Mouse (Mus musculus) splenic B cell, adult 2 months (primary cell): ENCODE measurements at regions not wholly inside any gene's neighbourhood (a gene's known extent, or its start where the extent isn't known, plus 50 kb on each side); places are given as distances from the start of the nearest gene placed in this dataset.
A peak's percentile ranks its signal among the peaks of the same experiment; 100 is the strongest.

ENCODE experiments used
- DNase-seq: peaks from one replicate; pipeline ENCODE4 v3.0.0-alpha.2; 2011; ENCODE audit warnings: low read depth, low spot score
- H3K27me3 ChIP-seq: 2 replicates; pipeline ENCODE4 v1.6.1; 2012; ENCODE audit warnings: mild to moderate bottlenecking, low read length, moderate library complexity, mixed read lengths; ENCODE audit not compliant: control insufficient read depth, poor library complexity, insufficient read depth, severe bottlenecking
- H3K36me3 ChIP-seq: 2 replicates; pipeline ENCODE4 v1.6.1; 2012; ENCODE audit warnings: mild to moderate bottlenecking, low read length, moderate library complexity, mixed read lengths; ENCODE audit not compliant: control insufficient read depth, poor library complexity, insufficient read depth, severe bottlenecking

DNA sequence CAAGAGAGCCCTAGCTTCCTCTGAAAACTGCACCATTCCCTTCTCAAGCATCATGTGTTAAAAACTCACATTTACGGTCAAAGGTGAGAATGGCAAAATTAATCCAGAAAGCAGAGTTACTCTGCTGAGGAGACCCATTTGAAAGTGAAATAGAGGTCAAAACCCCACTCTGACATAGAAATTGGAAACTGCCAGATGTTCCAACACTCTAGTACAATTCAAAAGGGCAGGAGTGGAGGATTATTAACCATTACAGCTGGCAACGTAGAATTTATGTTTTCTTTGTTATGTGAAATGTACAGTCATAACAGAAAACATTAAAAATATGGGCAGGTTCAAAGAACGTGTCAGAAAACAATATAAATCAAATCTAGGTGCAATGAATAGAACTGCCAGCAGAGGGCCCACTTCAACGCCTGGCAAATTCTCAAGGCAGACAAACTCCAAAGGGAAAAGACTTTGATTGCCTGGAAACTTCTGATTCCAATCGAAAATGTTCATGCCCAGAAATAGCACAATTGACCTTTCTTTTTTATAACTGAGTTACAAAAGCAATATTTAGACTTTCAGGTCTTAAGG lies 54.2 kb upstream of the Rfpl4b start:
- no peaks in the 10 kb centered on the region for H3K36me3 ChIP-seq
- no peaks in the 10 kb centered on the region for H3K27me3 ChIP-seq
- DNase-seq = peak; percentile 41

DNA sequence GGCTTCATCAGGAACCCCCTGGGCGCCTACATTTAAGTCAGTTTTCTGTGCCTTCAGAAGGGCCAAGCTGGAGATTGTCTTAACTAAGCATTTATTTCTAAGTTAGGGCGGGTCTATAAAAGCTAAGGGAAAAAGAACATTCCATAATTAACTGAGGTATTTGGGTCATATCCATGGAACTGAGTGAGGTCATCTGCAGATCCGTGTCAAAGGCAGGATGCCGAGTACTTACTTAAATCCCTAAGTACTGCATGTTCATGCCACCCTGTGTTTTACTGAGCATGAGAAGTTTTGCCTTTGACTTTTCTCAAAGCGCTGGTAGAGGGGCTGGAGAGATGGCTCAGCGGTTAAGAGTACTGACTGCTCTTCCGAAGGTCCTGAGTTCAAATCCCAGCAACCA lies 57.7 kb upstream of the Rfpl4b start:
- Histone ChIP-seq H3K36me3 (no peaks in the 10 kb centered on the region), H3K27me3 (no peaks in the 10 kb centered on the region)
- no peak for DNase-seq

DNA sequence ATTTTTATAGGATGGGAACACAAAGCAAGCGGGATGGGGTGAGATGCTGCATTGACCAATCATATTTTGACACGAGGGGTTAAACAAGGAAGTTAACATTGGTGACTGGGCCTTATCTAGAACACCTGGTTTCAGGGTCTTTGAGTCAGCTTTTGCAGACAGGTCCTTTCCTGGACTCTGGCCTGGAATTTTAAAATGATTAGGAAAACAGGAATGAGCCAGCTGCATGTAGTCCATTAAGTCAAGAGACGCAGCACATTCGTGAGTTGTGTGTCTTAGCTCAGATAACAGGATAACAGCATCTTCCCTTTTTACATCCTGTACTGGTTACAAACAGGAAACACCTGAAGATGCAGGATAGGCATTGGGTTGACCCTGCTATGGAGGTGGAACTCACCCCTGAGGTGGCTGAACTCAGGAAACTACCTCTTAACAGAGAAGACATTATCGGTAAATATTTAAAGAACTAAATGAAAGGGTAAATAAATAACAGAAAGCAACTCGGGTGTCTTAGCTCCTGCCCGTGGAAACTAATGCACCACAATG lies 59.1 kb upstream of the Rfpl4b start:
- DNase-seq = peak; percentile 22
- no peaks in the 10 kb centered on the region for H3K27me3 ChIP-seq

DNA sequence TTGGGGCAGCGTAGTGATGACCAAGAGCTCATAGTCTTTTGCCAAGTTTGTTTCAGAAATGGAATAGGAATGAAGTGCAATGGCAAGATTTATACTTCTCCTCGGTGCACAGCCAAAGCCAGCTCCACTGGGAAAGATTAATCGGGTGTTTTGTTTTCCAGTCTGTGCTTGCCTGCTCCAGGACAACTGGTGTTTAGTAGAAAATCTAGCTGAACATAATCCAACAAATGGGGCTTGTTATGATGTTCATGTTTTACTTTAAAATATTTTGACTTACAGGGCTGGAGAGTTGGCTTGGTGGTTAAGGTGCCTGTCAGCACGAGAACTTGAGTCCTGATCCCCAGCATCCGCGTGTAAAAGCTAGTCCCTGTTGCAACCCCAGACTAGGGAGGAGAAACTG lies 60.6 kb upstream of the Rfpl4b start:
- H3K36me3 ChIP-seq = no peaks in the 10 kb centered on the region
- H3K27me3 ChIP-seq = no peaks in the 10 kb centered on the region
- no peak for DNase-seq

More for the DNA sequence above, 59.1 kb upstream of the Rfpl4b start:
- no peaks in the 10 kb centered on the region for H3K36me3 ChIP-seq

DNA sequence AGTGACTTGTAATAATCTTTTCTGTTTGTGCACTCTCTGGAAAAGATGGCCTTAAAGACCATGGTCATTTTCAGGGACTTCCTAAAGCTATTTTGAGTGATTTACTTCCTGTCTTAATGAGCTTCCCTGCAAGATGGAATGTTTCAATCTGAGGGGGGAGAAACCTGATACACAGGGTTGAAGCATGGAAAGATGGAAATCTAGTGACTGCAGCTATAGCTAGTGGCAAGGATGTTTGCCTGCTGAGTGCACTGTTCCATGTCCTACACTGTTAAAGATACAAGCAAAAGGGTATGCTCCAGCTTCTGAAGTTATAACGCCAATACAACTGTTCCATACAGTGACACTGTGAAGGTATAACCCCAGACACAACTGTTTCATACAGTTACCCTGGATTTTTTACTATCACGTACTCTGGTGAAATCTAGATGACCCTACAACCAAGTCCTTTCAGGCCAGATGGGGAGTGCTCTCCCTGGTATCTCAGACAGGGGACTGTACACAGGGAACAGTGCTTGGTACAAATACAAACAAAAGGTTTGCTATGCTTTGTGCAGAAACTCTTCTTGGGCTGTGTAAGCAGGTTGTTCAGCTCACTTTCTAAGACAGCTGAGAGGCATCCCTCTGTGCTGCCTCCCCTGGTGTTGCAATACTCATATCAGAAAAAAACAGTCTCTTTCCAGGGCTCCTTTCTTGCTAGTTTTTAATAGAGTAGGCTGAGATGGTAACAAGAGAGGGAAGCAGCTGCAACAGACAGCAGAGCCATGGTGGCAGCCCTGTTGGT lies 62.4 kb upstream of the Rfpl4b start:
- Histone ChIP-seq H3K27me3 (no peaks in the 10 kb centered on the region), H3K36me3 (no peaks in the 10 kb centered on the region)
- DNase-seq = no peak

DNA sequence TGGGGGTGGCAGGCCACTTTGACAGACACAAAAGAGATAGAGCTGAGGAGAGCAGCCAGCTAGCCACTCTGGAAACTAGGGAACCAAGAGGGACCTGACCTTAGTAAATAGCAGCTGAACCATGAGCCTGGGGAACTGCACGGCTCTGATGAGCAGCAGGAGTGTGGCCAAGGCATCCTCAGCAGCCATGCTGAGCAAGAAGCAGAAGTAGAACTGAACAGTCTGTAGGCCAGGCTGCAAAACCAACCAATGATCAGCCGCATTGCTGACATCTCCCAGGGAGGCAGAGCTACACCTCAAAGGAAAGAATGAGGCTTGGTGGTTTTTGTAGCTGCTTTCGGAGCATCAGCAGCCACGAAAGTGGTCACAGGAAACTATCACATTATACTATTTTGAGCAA lies 63.1 kb upstream of the Rfpl4b start:
- Histone ChIP-seq H3K36me3 (no peaks in the 10 kb centered on the region), H3K27me3 (no peaks in the 10 kb centered on the region)
- peak; percentile 44 for DNase-seq

DNA sequence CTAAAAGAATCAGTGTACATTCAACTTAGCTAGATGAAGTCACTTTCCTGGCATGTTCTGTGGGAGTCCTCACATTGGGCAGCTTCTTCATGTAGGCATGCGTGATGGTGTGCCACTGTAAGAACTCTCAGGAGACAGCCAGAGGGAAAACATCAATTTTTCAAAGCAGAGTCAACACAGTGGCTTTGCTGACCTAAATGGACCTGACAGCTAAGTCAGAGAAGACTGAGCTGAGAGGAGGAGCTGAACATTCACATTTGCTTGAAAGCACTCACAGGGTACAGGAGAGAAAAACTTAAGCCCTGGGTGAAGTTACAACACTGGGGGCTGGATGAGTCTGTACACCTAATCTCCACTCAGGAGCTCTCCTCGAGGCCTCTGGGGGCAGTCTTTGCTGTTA lies 64.9 kb upstream of the Rfpl4b start:
- Histone ChIP-seq H3K36me3 (no peaks in the 10 kb centered on the region), H3K27me3 (no peaks in the 10 kb centered on the region)
- no peak for DNase-seq

DNA sequence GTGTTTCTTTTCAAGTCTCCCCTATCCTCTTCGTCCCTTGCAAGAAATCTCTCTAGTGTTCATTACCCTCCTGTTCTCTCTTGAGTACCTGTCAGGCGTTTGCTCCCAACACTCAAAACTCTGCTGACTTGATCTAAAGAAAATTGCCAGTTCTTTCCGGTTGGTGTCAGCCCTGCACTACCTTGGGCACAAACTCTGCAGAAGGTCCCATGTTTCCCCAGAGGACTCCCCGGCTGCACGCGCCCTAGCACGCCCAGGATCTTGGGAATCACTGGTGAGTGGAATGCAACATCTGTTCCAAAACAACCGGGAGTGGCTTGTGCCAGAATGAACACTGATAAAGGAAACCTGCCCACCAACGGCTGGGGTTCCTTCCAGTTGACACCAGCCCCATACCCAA lies 66.3 kb upstream of the Rfpl4b start:
- no peaks in the 10 kb centered on the region for H3K27me3 ChIP-seq
- DNase-seq = no peak

DNA sequence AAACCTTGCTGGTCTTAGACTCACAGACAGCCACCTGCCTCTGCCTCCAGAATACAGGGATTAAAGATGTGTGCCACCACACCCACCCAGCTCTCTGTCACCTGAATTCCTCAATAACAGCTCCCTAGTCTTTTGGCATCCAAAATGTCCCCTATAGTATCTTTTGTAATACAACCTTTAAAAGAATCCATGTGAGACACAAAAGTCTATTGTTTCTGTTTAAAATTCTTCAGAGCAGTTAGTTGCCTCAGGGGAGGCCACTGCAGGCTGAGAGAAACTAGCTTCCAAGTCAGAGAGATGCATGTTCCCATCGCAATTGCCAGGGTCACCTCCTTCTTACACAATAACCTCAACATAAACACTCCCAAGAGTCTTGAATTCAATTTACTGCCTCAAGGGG lies 70.6 kb upstream of the Lama4 start:
- Histone ChIP-seq H3K36me3 (no peaks in the 10 kb centered on the region), H3K27me3 (no peaks in the 10 kb centered on the region)
- no peak for DNase-seq

More for the DNA sequence above, 66.3 kb upstream of the Rfpl4b start:
- H3K36me3 ChIP-seq = no peaks in the 10 kb centered on the region

DNA sequence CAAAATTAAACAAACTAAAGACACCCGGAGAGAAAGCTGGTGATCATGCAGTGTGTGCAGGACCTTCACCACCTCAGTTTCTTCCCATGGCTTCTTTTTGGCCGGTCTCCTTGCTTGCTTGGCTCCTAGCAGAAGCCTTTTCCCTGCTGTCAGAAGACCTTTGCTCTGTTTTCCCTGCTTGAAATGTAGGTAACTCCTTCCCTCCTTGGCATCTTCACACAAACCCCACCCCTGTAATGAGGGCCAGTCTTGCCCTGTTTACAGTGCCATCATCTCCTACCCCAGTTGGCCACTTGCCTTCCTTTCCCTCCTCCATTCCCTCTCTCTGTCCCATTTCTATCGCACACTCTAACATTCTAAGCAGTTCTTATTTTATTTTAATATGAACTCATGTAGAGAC lies 69.7 kb upstream of the Lama4 start:
- no peaks in the 10 kb centered on the region for H3K27me3 ChIP-seq

DNA sequence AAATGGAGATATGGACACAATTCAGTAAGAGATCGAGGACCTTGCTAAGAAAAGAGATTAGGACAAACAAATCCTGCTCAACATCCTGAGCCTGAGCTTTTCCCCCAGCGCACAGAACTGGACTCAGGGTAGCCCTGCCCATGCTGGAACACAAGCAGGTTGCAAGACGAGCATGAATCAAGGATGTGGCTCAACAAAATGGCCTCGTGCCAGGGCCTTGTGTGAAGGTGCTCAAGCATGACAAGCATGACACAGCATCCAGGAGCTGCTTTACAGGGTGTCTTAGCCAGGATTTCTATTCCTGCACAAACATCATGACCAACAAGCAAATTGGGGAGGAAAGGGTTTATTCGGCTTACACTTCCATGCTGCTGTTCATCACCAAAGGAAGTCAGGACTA lies 67.7 kb upstream of the Lama4 start:
- DNase-seq = no peak
- H3K36me3 ChIP-seq = no peaks in the 10 kb centered on the region

More for the DNA sequence above, 69.7 kb upstream of the Lama4 start:
- no peak for DNase-seq
- H3K36me3 ChIP-seq = no peaks in the 10 kb centered on the region

DNA sequence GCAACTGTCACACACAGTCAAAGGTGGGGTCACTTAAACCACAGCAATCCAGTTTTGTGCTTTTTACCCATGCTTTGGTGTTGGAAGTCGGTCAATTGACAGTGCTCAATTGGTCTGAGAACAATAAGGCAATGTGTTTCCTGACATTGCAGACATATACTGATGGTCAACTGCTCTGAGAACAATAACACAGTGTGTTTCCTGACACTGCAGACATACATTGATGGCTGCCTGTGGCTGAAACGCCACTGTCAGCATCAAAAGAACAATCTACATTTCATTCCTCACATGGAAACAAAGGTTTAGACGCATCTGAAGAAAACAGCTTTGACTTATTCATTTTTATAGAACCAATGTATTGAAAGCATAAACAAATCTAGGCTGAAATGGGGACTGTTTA lies 59.2 kb upstream of the Lama4 start:
- Histone ChIP-seq H3K36me3 (no peaks in the 10 kb centered on the region), H3K27me3 (no peaks in the 10 kb centered on the region)
- DNase-seq = no peak

More for the DNA sequence above, 67.7 kb upstream of the Lama4 start:
- no peaks in the 10 kb centered on the region for H3K27me3 ChIP-seq

DNA sequence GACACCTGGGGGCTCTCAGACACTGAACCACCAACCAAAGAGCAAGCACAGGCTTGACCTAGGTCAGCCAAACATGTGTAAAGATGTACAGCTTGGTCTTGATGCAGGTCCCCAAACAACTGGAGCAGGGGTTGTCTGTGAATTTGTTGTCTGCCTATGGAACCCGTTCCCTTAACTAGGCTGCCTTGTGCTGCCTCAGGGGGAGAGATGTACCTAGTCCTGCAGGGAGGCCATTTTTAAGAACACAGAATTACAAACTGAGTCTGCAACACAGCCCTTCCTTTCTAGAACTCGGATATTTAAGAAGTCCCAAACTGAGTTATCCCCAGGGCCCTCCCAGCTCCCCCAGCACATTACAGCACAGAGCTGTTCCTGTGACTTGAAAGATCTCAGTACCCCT lies 57.5 kb upstream of the Lama4 start:
- H3K27me3 ChIP-seq = no peaks in the 10 kb centered on the region
- H3K36me3 ChIP-seq = no peaks in the 10 kb centered on the region
- no peak for DNase-seq

DNA sequence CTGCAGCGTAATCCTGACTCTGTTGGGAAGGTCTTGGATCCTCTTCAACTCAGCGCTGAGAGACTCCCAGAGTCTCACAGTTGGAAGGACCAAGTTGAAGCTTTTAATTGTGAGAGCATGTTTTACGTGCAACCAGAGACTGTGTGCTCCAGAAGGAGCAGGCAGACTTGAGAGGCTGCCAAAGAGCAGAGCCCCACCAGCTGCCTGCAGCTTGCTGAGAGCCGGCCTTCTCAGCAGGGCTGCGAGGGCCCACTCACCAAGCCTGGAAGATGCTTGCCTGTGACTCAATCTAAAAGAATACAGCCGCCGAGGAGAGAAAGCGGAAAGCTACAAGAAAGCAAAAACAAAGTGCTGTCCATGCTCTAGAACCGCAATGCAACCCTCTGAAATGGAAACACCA lies 57.0 kb upstream of the Lama4 start:
- H3K36me3 ChIP-seq = no peaks in the 10 kb centered on the region
- no peaks in the 10 kb centered on the region for H3K27me3 ChIP-seq
- no peak for DNase-seq

DNA sequence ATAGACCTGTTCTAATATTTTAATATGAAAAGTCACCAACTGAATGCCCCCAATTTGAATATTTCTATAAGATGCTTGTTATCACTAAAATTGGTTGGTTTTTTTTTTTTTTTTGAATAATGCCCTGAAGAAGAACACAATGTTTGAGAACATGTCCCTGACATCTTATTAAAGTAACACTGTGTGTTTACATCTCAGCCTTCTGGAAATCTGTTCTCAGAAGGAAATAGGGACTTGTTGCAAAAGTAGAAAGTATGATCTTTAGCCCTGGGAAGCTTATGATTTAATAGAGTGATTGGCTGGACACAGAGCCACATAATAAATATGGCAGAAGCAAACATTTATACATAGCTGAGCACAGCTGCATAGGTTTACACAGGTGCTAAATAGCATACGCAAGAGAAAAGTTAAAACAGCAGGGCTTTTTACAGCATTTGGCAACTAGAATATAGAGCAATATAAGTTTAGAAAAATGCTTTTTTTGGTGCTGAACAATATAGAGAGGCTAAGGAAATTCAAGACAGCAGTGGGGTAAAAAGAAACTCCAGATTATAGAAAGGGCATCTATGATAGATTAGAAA lies 56.1 kb upstream of the Lama4 start:
- no peak for DNase-seq
- H3K36me3 ChIP-seq = no peaks in the 10 kb centered on the region
- no peaks in the 10 kb centered on the region for H3K27me3 ChIP-seq
